Mouse (Mus musculus): ENCODE measurements around the gene Cyth1. TPM values are rescaled to one million over a fixed set of nuclear protein-coding genes. Genes with fewer than 3 reads are reported as not detected.
A peak's percentile ranks its signal among the peaks of the same experiment; 100 is the strongest.

The Cyth1 gene
- polyA plus RNA-seq, 1 experiment from 2014 or later: 12.2 TPM

- H3K9ac ChIP-seq (ENCODE audit: low read length): no peak overlapping the region
- H3K9me3 ChIP-seq (replicated peaks; ENCODE audit: control insufficient read depth, low read length): no peaks in the 10 kb centered on the region
- H3K27ac ChIP-seq (ENCODE audit: low read length): no peak overlapping the region
- no peak overlapping the region for H3K4me2 ChIP-seq (ENCODE audit: low read depth, low read length)
- no peaks in the 10 kb centered on the region for H3K27me3 ChIP-seq (ENCODE audit: control insufficient read depth, insufficient read depth, low read length)
- ATAC-seq (ENCODE audit: insufficient read depth, low FRiP score): no peak
- H3K4me3 ChIP-seq (replicated peaks; ENCODE audit: low read length): no peak overlapping the region
- H3K36me3 ChIP-seq (ENCODE audit: control insufficient read depth, insufficient read depth, low read length): peaks cover 42% of the 10 kb centered on the region
- no peaks in the 10 kb centered on the region for H3K4me1 ChIP-seq (ENCODE audit: control insufficient read depth, insufficient read depth, low read length)
- 89% methylated on average over 5 of the region's 5 CpGs for WGBS
Measured at GRCm38 (mm10) chr11:118263146-118263545, 14.8 kb upstream of the Cyth1 start.

GRCm38 (mm10) chr11:118260081-118260480, 11.7 kb upstream of the Cyth1 start:
- WGBS: 88% methylated on average over 8 of the region's 8 CpGs

GRCm38 (mm10) chr11:118259580-118259979, 11.2 kb upstream of the Cyth1 start:
- WGBS: 95% methylated on average over 8 of the region's 8 CpGs

More at GRCm38 (mm10) chr11:118260081-118260480, 11.7 kb upstream of the Cyth1 start:
- ATAC-seq (ENCODE audit: insufficient read depth, low FRiP score): no peak
- no peak overlapping the region for H3K4me2 ChIP-seq (ENCODE audit: low read depth, low read length)
- no peaks in the 10 kb centered on the region for H3K9me3 ChIP-seq (replicated peaks; ENCODE audit: control insufficient read depth, low read length)
- H3K4me1 ChIP-seq (ENCODE audit: control insufficient read depth, insufficient read depth, low read length): no peaks in the 10 kb centered on the region; the same call in 1 of the 2 replicates
- no peaks in the 10 kb centered on the region for H3K27me3 ChIP-seq (ENCODE audit: control insufficient read depth, insufficient read depth, low read length)
- no peak overlapping the region for H3K27ac ChIP-seq (ENCODE audit: low read length)
- peaks cover 31% of the 10 kb centered on the region for H3K36me3 ChIP-seq (ENCODE audit: control insufficient read depth, insufficient read depth, low read length)
- no peak overlapping the region for H3K4me3 ChIP-seq (replicated peaks; ENCODE audit: low read length)
- H3K9ac ChIP-seq (ENCODE audit: low read length): no peak overlapping the region

GRCm38 (mm10) chr11:118256371-118256770, 8.0 kb upstream of the Cyth1 start:
- Histone ChIP-seq H3K27ac (ENCODE audit: low read length) (0 out of 2 replicates have a peak overlapping the region, but pooled peaks have one; percentile 10), H3K36me3 (ENCODE audit: control insufficient read depth, insufficient read depth, low read length) (peaks cover 21% of the 10 kb centered on the region), H3K4me2 (ENCODE audit: low read depth, low read length) (no peak overlapping the region), H3K9me3 (replicated peaks; ENCODE audit: control insufficient read depth, low read length) (no peaks in the 10 kb centered on the region), H3K9ac (ENCODE audit: low read length) (no peak overlapping the region), H3K4me1 (ENCODE audit: control insufficient read depth, insufficient read depth, low read length) (peaks cover 18% of the 10 kb centered on the region), H3K27me3 (ENCODE audit: control insufficient read depth, insufficient read depth, low read length) (no peaks in the 10 kb centered on the region), H3K4me3 (replicated peaks; ENCODE audit: low read length) (no peak overlapping the region)
- ATAC-seq (ENCODE audit: insufficient read depth, low FRiP score): no peak
- WGBS: 86% methylated on average over 7 of the region's 7 CpGs

More at GRCm38 (mm10) chr11:118259580-118259979, 11.2 kb upstream of the Cyth1 start:
- peaks cover 31% of the 10 kb centered on the region for H3K36me3 ChIP-seq (ENCODE audit: control insufficient read depth, insufficient read depth, low read length)
- no peak overlapping the region for H3K9ac ChIP-seq (ENCODE audit: low read length)
- no peak for ATAC-seq (ENCODE audit: insufficient read depth, low FRiP score)
- no peak overlapping the region for H3K27ac ChIP-seq (ENCODE audit: low read length)
- no peaks in the 10 kb centered on the region for H3K27me3 ChIP-seq (ENCODE audit: control insufficient read depth, insufficient read depth, low read length)
- H3K9me3 ChIP-seq (replicated peaks; ENCODE audit: control insufficient read depth, low read length): no peaks in the 10 kb centered on the region
- no peak overlapping the region for H3K4me2 ChIP-seq (ENCODE audit: low read depth, low read length)
- no peak overlapping the region for H3K4me3 ChIP-seq (replicated peaks; ENCODE audit: low read length)
- H3K4me1 ChIP-seq (ENCODE audit: control insufficient read depth, insufficient read depth, low read length): peaks cover 3% of the 10 kb centered on the region

- Histone ChIP-seq H3K9me3 (replicated peaks; ENCODE audit: control insufficient read depth, low read length) (no peaks in the 10 kb centered on the region), H3K36me3 (ENCODE audit: control insufficient read depth, insufficient read depth, low read length) (peaks cover 10% of the 10 kb centered on the region), H3K4me3 (replicated peaks; ENCODE audit: low read length) (no peak overlapping the region), H3K4me1 (ENCODE audit: control insufficient read depth, insufficient read depth, low read length) (peaks cover 21% of the 10 kb centered on the region), H3K27ac (ENCODE audit: low read length) (peak overlapping the region; percentile 96), H3K4me2 (ENCODE audit: low read depth, low read length) (0 out of 2 replicates have a peak overlapping the region, but pooled peaks have one; percentile 7), H3K9ac (ENCODE audit: low read length) (0 out of 2 replicates have a peak overlapping the region, but pooled peaks have one; percentile 27), H3K27me3 (ENCODE audit: control insufficient read depth, insufficient read depth, low read length) (no peaks in the 10 kb centered on the region)
- peak; percentile 54 for ATAC-seq (ENCODE audit: insufficient read depth, low FRiP score)
- 21% methylated on average over 15 of the region's 15 CpGs for WGBS
Measured at GRCm38 (mm10) chr11:118254159-118254951, 6.0 kb upstream of the Cyth1 start.

- no peaks in the 10 kb centered on the region for H3K27me3 ChIP-seq (ENCODE audit: control insufficient read depth, insufficient read depth, low read length)
- H3K4me1 ChIP-seq (ENCODE audit: control insufficient read depth, insufficient read depth, low read length): peaks cover 27% of the 10 kb centered on the region
- H3K9me3 ChIP-seq (replicated peaks; ENCODE audit: control insufficient read depth, low read length): no peaks in the 10 kb centered on the region
- H3K27ac ChIP-seq (ENCODE audit: low read length): peak overlapping the region; percentile 96
- H3K4me2 ChIP-seq (ENCODE audit: low read depth, low read length): 0 out of 2 replicates have a peak overlapping the region, but pooled peaks have one; percentile 7
- H3K9ac ChIP-seq (ENCODE audit: low read length): no peak overlapping the region
- 81% methylated on average over 7 of the region's 7 CpGs for WGBS
- H3K36me3 ChIP-seq (ENCODE audit: control insufficient read depth, insufficient read depth, low read length): peaks cover 8% of the 10 kb centered on the region
- ATAC-seq (ENCODE audit: insufficient read depth, low FRiP score): peak; percentile 23; the same call in 1 of the 2 replicates
- no peak overlapping the region for H3K4me3 ChIP-seq (replicated peaks; ENCODE audit: low read length)
Measured at GRCm38 (mm10) chr11:118253447-118254158, 5.2 kb upstream of the Cyth1 start.

- H3K4me2 ChIP-seq (ENCODE audit: low read depth, low read length): peak overlapping the region; percentile 63
- under 1% methylated on average over 5 of the region's 5 CpGs for WGBS
- peaks cover 40% of the 10 kb centered on the region for H3K4me1 ChIP-seq (ENCODE audit: control insufficient read depth, insufficient read depth, low read length)
- H3K36me3 ChIP-seq (ENCODE audit: control insufficient read depth, insufficient read depth, low read length): no peaks in the 10 kb centered on the region
- H3K9me3 ChIP-seq (replicated peaks; ENCODE audit: control insufficient read depth, low read length): no peaks in the 10 kb centered on the region
- H3K4me3 ChIP-seq (replicated peaks; ENCODE audit: low read length): peak overlapping the region; percentile 91
- peak overlapping the region; percentile 66 for H3K9ac ChIP-seq (ENCODE audit: low read length)
- H3K27ac ChIP-seq (ENCODE audit: low read length): peak overlapping the region; percentile 91
- ATAC-seq (ENCODE audit: insufficient read depth, low FRiP score): 0 out of 2 replicates have a peak, but pooled peaks have one; percentile 11
- no peaks in the 10 kb centered on the region for H3K27me3 ChIP-seq (ENCODE audit: control insufficient read depth, insufficient read depth, low read length)
Measured at GRCm38 (mm10) chr11:118249012-118249383, 606 bp upstream of the Cyth1 start.

- WGBS: 1% methylated on average over 42 of the region's 43 CpGs
- no peaks in the 10 kb centered on the region for H3K36me3 ChIP-seq (ENCODE audit: control insufficient read depth, insufficient read depth, low read length)
- peak overlapping the region; percentile 79 for H3K4me2 ChIP-seq (ENCODE audit: low read depth, low read length)
- H3K9ac ChIP-seq (ENCODE audit: low read length): peak overlapping the region; percentile 95
- H3K4me1 ChIP-seq (ENCODE audit: control insufficient read depth, insufficient read depth, low read length): peaks cover 34% of the 10 kb centered on the region
- H3K27ac ChIP-seq (ENCODE audit: low read length): peak overlapping the region; percentile 85
- ATAC-seq (ENCODE audit: insufficient read depth, low FRiP score): no peak
- H3K4me3 ChIP-seq (replicated peaks; ENCODE audit: low read length): peak overlapping the region; percentile 91
- no peaks in the 10 kb centered on the region for H3K27me3 ChIP-seq (ENCODE audit: control insufficient read depth, insufficient read depth, low read length)
- no peaks in the 10 kb centered on the region for H3K9me3 ChIP-seq (replicated peaks; ENCODE audit: control insufficient read depth, low read length)
Measured at GRCm38 (mm10) chr11:118247359-118248095, 865 bp downstream of the Cyth1 start.
